Mouse (Mus musculus): Measurements from ENCODE around the gene 3110082I17Rik. TPM values are rescaled to one million over a fixed set of nuclear protein-coding genes. Genes with fewer than 3 reads are reported as not detected.

3110082I17Rik gene
- polyA plus RNA-seq, 1 experiment from 2014 or later, result 10.5 TPM

GRCm38 (mm10) chr5:139407121-139407885 is 53.0 kb downstream of the 3110082I17Rik start:
- 68% methylated on average over 14 of the region's 14 CpGs for WGBS (ENCODE audit: insufficient replicate concordance)
- Histone ChIP-seq H3K9me3 (replicated peaks; ENCODE audit: control insufficient read depth, low read length) (no peaks in the 10 kb centered on the region), H3K9ac (ENCODE audit: low read depth, low read length) (no peak overlapping the region; the same call in 1 of the 2 replicates), H3K4me3 (ENCODE audit: low read depth, low read length) (peak overlapping the region; percentile 28), H3K36me3 (ENCODE audit: control insufficient read depth, insufficient read depth) (no peaks in the 10 kb centered on the region), H3K27ac (ENCODE audit: low read length) (peak overlapping the region; percentile 36; the same call in 1 of the 2 replicates), H3K27me3 (ENCODE audit: control insufficient read depth, insufficient read depth, low read depth, low read length) (no peaks in the 10 kb centered on the region), H3K4me2 (ENCODE audit: low read depth, low read length) (peak overlapping the region; percentile 31), H3K4me1 (ENCODE audit: control insufficient read depth, low read depth, low read length) (peaks cover 20% of the 10 kb centered on the region)
- no peak for ATAC-seq (ENCODE audit: low read depth)

GRCm38 (mm10) chr5:139405953-139406352 is 54.4 kb downstream of the 3110082I17Rik start:
- Histone ChIP-seq H3K4me3 (ENCODE audit: low read depth, low read length) (peak overlapping the region; percentile 21), H3K9me3 (replicated peaks; ENCODE audit: control insufficient read depth, low read length) (no peaks in the 10 kb centered on the region), H3K9ac (ENCODE audit: low read depth, low read length) (no peak overlapping the region), H3K27ac (ENCODE audit: low read length) (peak overlapping the region; percentile 74), H3K4me2 (ENCODE audit: low read depth, low read length) (peak overlapping the region; percentile 33), H3K36me3 (ENCODE audit: control insufficient read depth, insufficient read depth) (no peaks in the 10 kb centered on the region), H3K4me1 (ENCODE audit: control insufficient read depth, low read depth, low read length) (peaks cover 20% of the 10 kb centered on the region), H3K27me3 (ENCODE audit: control insufficient read depth, insufficient read depth, low read depth, low read length) (no peaks in the 10 kb centered on the region)
- WGBS (ENCODE audit: insufficient replicate concordance), result 37% methylated on average over 3 of the region's 3 CpGs
- no peak for ATAC-seq (ENCODE audit: low read depth)

GRCm38 (mm10) chr5:139405478-139405877 is 54.8 kb downstream of the 3110082I17Rik start:
- Histone ChIP-seq H3K9me3 (replicated peaks; ENCODE audit: control insufficient read depth, low read length) (no peaks in the 10 kb centered on the region), H3K36me3 (ENCODE audit: control insufficient read depth, insufficient read depth) (no peaks in the 10 kb centered on the region), H3K4me3 (ENCODE audit: low read depth, low read length) (0 out of 2 replicates have a peak overlapping the region, but pooled peaks have one; percentile 3), H3K4me1 (ENCODE audit: control insufficient read depth, low read depth, low read length) (peaks cover 20% of the 10 kb centered on the region), H3K27ac (ENCODE audit: low read length) (peak overlapping the region; percentile 74), H3K4me2 (ENCODE audit: low read depth, low read length) (peak overlapping the region; percentile 33), H3K9ac (ENCODE audit: low read depth, low read length) (peak overlapping the region; percentile 31), H3K27me3 (ENCODE audit: control insufficient read depth, insufficient read depth, low read depth, low read length) (no peaks in the 10 kb centered on the region)
- no peak for ATAC-seq (ENCODE audit: low read depth)
- WGBS (ENCODE audit: insufficient replicate concordance), result 35% methylated on average over 7 of the region's 7 CpGs

- peak within 1 kb of the TSS; percentile 33 for H3K4me2 ChIP-seq (ENCODE audit: low read depth, low read length)
- H3K4me3 ChIP-seq (ENCODE audit: low read depth, low read length), result peak within 1 kb of the TSS; percentile 24
- H3K9me3 ChIP-seq (replicated peaks; ENCODE audit: control insufficient read depth, low read length), result no peaks in the 10 kb centered on the region
- H3K27me3 ChIP-seq (ENCODE audit: control insufficient read depth, insufficient read depth, low read depth, low read length), result no peaks in the 10 kb centered on the region
- peak; percentile 52 for ATAC-seq (ENCODE audit: low read depth)
- H3K9ac ChIP-seq (ENCODE audit: low read depth, low read length), result peak within 1 kb of the TSS; percentile 31
- H3K36me3 ChIP-seq (ENCODE audit: control insufficient read depth, insufficient read depth), result no peaks in the 10 kb centered on the region
- peak within 1 kb of the TSS; percentile 74 for H3K27ac ChIP-seq (ENCODE audit: low read length)
- H3K4me1 ChIP-seq (ENCODE audit: control insufficient read depth, low read depth, low read length), result peaks cover 20% of the 10 kb centered on the region
- WGBS (ENCODE audit: insufficient replicate concordance), result 20% methylated on average over 6 of the region's 6 CpGs
These were observed 55.4 kb downstream of the 3110082I17Rik start, which contains the start of gene C130050O18Rik for GRCm38 (mm10) chr5:139404801-139405401. C130050O18Rik (plus strand) TSS chr5:139405280.

GRCm38 (mm10) chr5:139403692-139404260 is 56.6 kb downstream of the 3110082I17Rik start:
- Histone ChIP-seq H3K4me1 (ENCODE audit: control insufficient read depth, low read depth, low read length) (peaks cover 23% of the 10 kb centered on the region), H3K36me3 (ENCODE audit: control insufficient read depth, insufficient read depth) (no peaks in the 10 kb centered on the region), H3K27ac (ENCODE audit: low read length) (peak overlapping the region; percentile 74), H3K4me3 (ENCODE audit: low read depth, low read length) (no peak overlapping the region), H3K9ac (ENCODE audit: low read depth, low read length) (no peak overlapping the region), H3K9me3 (replicated peaks; ENCODE audit: control insufficient read depth, low read length) (no peaks in the 10 kb centered on the region), H3K27me3 (ENCODE audit: control insufficient read depth, insufficient read depth, low read depth, low read length) (no peaks in the 10 kb centered on the region), H3K4me2 (ENCODE audit: low read depth, low read length) (no peak overlapping the region)
- ATAC-seq (ENCODE audit: low read depth), result no peak
- WGBS (ENCODE audit: insufficient replicate concordance), result 47% methylated on average over 8 of the region's 8 CpGs

GRCm38 (mm10) chr5:139402106-139402505 is 58.2 kb downstream of the 3110082I17Rik start:
- 67% methylated on average over 2 of the region's 2 CpGs for WGBS (ENCODE audit: insufficient replicate concordance)
- H3K4me2 ChIP-seq (ENCODE audit: low read depth, low read length), result no peak overlapping the region
- peaks cover 39% of the 10 kb centered on the region for H3K4me1 ChIP-seq (ENCODE audit: control insufficient read depth, low read depth, low read length)
- no peaks in the 10 kb centered on the region for H3K36me3 ChIP-seq (ENCODE audit: control insufficient read depth, insufficient read depth)
- no peak overlapping the region for H3K4me3 ChIP-seq (ENCODE audit: low read depth, low read length)
- no peaks in the 10 kb centered on the region for H3K27me3 ChIP-seq (ENCODE audit: control insufficient read depth, insufficient read depth, low read depth, low read length)
- H3K9me3 ChIP-seq (replicated peaks; ENCODE audit: control insufficient read depth, low read length), result no peaks in the 10 kb centered on the region
- H3K27ac ChIP-seq (ENCODE audit: low read length), result no peak overlapping the region
- no peak overlapping the region for H3K9ac ChIP-seq (ENCODE audit: low read depth, low read length)
- ATAC-seq (ENCODE audit: low read depth), result no peak

- no peak for ATAC-seq (ENCODE audit: low read depth)
These were observed 60.3 kb downstream of the 3110082I17Rik start for GRCm38 (mm10) chr5:139399991-139400390.

GRCm38 (mm10) chr5:139398786-139399185 is 61.5 kb downstream of the 3110082I17Rik start:
- Histone ChIP-seq H3K27me3 (ENCODE audit: control insufficient read depth, insufficient read depth, low read depth, low read length) (no peaks in the 10 kb centered on the region), H3K9ac (ENCODE audit: low read depth, low read length) (peak overlapping the region; percentile 25; the same call in 1 of the 2 replicates), H3K9me3 (replicated peaks; ENCODE audit: control insufficient read depth, low read length) (no peaks in the 10 kb centered on the region), H3K27ac (ENCODE audit: low read length) (no peak overlapping the region), H3K36me3 (ENCODE audit: control insufficient read depth, insufficient read depth) (peaks cover 15% of the 10 kb centered on the region), H3K4me2 (ENCODE audit: low read depth, low read length) (no peak overlapping the region; the same call in 1 of the 2 replicates), H3K4me3 (ENCODE audit: low read depth, low read length) (no peak overlapping the region), H3K4me1 (ENCODE audit: control insufficient read depth, low read depth, low read length) (peaks cover 37% of the 10 kb centered on the region)
- no peak for ATAC-seq (ENCODE audit: low read depth)
- WGBS (ENCODE audit: insufficient replicate concordance), result 66% methylated on average over 5 of the region's 5 CpGs

More at GRCm38 (mm10) chr5:139399991-139400390, 60.3 kb downstream of the 3110082I17Rik start:
- 82% methylated on average over 14 of the region's 14 CpGs for WGBS (ENCODE audit: insufficient replicate concordance)
- Histone ChIP-seq H3K27me3 (ENCODE audit: control insufficient read depth, insufficient read depth, low read depth, low read length) (no peaks in the 10 kb centered on the region), H3K4me3 (ENCODE audit: low read depth, low read length) (no peak overlapping the region), H3K4me2 (ENCODE audit: low read depth, low read length) (no peak overlapping the region), H3K9me3 (replicated peaks; ENCODE audit: control insufficient read depth, low read length) (no peaks in the 10 kb centered on the region), H3K36me3 (ENCODE audit: control insufficient read depth, insufficient read depth) (peaks cover 3% of the 10 kb centered on the region; the same call in 1 of the 2 replicates), H3K9ac (ENCODE audit: low read depth, low read length) (no peak overlapping the region), H3K27ac (ENCODE audit: low read length) (no peak overlapping the region), H3K4me1 (ENCODE audit: control insufficient read depth, low read depth, low read length) (peaks cover 37% of the 10 kb centered on the region)
